Mouse (Mus musculus) cerebellum, adult 8-10 months (tissue): ENCODE measurements around the gene Ogfod2.

ENCODE experiments used
- DNase-seq: peaks from one replicate; pipeline ENCODE4 v3.0.0; 2022

The Ogfod2 gene

GRCm38 (mm10) chr5:124095077-124095581 lies 17.0 kb upstream of the Ogfod2 start:
- no peak for DNase-seq

GRCm38 (mm10) chr5:124095596-124096232 lies 16.4 kb upstream of the Ogfod2 start, which contains the start of gene Abcb9:
Abcb9 (minus strand) TSS chr5:124095798.
- DNase-seq = peak; percentile 100

GRCm38 (mm10) chr5:124098923-124099322 lies 13.2 kb upstream of the Ogfod2 start:
- DNase-seq = no peak

GRCm38 (mm10) chr5:124100128-124101044 lies 11.7 kb upstream of the Ogfod2 start:
- no peak for DNase-seq

GRCm38 (mm10) chr5:124102326-124102725 lies 9.8 kb upstream of the Ogfod2 start:
- no peak for DNase-seq

GRCm38 (mm10) chr5:124103020-124103419 lies 9.1 kb upstream of the Ogfod2 start:
- DNase-seq = no peak

GRCm38 (mm10) chr5:124103552-124103951 lies 8.5 kb upstream of the Ogfod2 start:
- DNase-seq = no peak

GRCm38 (mm10) chr5:124111077-124111741 lies 888 bp upstream of the Ogfod2 start:
- peak; percentile 55 for DNase-seq

- no peak for DNase-seq
Observed at GRCm38 (mm10) chr5:124112531-124112930, 434 bp downstream of the Ogfod2 start.

GRCm38 (mm10) chr5:124113030-124113429 lies 933 bp downstream of the Ogfod2 start:
- DNase-seq = peak; percentile 60

GRCm38 (mm10) chr5:124114276-124115025 lies 2.4 kb downstream of the Ogfod2 start:
- no peak for DNase-seq

GRCm38 (mm10) chr5:124115531-124115930 lies 3.4 kb downstream of the Ogfod2 start:
- DNase-seq = no peak

GRCm38 (mm10) chr5:124115990-124116845 lies 4.1 kb downstream of the Ogfod2 start, which contains the start of gene Arl6ip4:
Arl6ip4 (plus strand) TSS chr5:124116089.
- peak; percentile 78 for DNase-seq

- DNase-seq = no peak
Observed at GRCm38 (mm10) chr5:124119204-124119603, 7.1 kb downstream of the Ogfod2 start.

- DNase-seq = no peak
Observed at GRCm38 (mm10) chr5:124122357-124122756, 10.3 kb downstream of the Ogfod2 start.

- DNase-seq = no peak
Observed at GRCm38 (mm10) chr5:124125093-124125492, 13.0 kb downstream of the Ogfod2 start.

- DNase-seq = no peak
Observed at GRCm38 (mm10) chr5:124134261-124134660, 22.2 kb downstream of the Ogfod2 start.

- DNase-seq = no peak
Observed at GRCm38 (mm10) chr5:124138066-124138465, 26.0 kb downstream of the Ogfod2 start.

GRCm38 (mm10) chr5:124149028-124149427 lies 36.9 kb downstream of the Ogfod2 start:
- no peak for DNase-seq

GRCm38 (mm10) chr5:124150895-124151294 lies 38.8 kb downstream of the Ogfod2 start:
- no peak for DNase-seq

GRCm38 (mm10) chr5:124152734-124153133 lies 40.6 kb downstream of the Ogfod2 start:
- no peak for DNase-seq
